Mouse (Mus musculus): ENCODE measurements at regions not wholly inside any gene's neighbourhood (a gene's known extent, or its start where the extent isn't known, plus 50 kb on each side); places are given as distances from the start of the nearest gene placed in this dataset.
"Not testable (repeated sequence)": the region's sequence is repeated elsewhere in the genome, so short reads cannot be mapped to it uniquely, and the experiment has no call there.

DNA sequence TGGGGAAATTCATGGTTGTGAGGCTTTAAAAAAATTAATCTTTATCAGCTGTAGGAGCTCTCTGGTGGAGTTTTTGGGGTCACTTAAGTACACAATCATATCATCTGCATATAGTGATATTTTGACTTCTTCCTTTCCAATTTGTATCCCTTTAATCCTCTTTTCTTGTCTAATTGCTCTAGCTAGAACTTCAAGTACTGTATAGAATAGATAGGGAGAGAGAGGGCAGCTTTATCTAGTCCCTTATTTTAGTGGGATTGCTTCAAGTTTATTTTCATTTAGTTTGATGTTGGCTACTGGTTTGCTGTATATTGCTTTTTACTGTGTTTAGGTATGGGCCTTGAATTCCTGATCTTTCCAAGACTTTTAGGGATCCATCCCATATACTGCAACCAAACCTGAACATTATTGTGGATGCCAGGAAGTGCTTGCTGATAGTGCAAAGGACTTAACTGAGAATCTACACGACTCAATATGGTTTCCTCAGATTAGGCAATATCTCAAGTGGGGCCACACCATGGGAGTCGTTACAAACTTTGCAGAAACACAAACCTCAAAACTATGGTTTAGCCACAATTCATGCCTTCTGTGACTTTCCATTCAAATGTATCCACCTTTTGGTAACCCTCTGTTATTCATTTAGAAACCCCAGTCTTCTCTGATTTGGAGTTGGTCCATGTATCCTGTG, 585.6 kb upstream of the Olfr1507 start:
- not testable (repeated sequence) for TF ChIP-seq CTCF (IDR thresholded peaks at IDR 0.05; ENCODE audit: low read depth, low read length); POLR2A (IDR thresholded peaks at IDR 0.05; ENCODE audit: insufficient read depth, low read length); EP300 (IDR thresholded peaks at IDR 0.05; ENCODE audit: insufficient read depth, low read depth, low read length)
